Mouse (Mus musculus): ENCODE measurements around the gene Tnip1. TPM values are rescaled to one million over a fixed set of nuclear protein-coding genes. Genes with fewer than 3 reads are reported as not detected.

Gene Tnip1
- total RNA-seq, 2 experiments from 2014 or later, result 12.8 to 17.8 TPM

DNA sequence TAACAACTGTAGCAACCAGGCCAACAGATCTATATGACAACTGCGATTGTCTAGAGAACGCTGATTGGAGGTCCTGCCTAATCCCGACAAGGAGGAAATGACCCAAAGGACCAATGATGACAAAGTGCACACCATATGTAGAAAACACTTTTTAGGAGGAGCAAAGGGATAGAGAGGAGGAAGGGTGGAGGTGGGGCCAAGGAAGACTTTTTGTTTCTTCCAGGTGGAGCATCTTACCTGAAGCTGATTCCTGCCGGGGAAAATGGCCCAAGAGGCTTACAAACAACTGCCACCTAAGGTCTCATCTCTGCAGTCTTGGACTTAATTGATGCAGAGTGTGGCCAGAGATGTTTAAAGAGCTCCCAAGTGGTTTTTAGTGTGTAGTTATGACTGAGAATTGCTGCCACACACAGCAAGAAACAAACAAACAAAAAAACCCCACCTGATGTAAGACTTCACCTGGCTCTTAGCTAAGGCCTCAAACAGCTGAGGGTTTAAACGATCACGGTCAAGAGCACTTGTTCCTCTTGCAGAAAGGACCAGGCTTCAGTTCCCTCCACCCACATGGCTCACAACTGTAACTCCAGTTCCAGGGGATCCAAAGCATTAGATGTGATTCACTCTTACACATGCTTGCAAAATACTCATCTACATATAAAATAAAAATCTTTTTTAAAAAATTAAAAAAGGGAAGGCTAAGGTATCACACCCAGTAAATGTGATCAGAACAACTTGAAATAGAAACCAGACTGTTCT, 97.2 kb downstream of the Tnip1 start:
- ATAC-seq (replicated peaks; ENCODE audit: low FRiP score, low TSS enrichment, poor library complexity, severe bottlenecking), result no peak

DNA sequence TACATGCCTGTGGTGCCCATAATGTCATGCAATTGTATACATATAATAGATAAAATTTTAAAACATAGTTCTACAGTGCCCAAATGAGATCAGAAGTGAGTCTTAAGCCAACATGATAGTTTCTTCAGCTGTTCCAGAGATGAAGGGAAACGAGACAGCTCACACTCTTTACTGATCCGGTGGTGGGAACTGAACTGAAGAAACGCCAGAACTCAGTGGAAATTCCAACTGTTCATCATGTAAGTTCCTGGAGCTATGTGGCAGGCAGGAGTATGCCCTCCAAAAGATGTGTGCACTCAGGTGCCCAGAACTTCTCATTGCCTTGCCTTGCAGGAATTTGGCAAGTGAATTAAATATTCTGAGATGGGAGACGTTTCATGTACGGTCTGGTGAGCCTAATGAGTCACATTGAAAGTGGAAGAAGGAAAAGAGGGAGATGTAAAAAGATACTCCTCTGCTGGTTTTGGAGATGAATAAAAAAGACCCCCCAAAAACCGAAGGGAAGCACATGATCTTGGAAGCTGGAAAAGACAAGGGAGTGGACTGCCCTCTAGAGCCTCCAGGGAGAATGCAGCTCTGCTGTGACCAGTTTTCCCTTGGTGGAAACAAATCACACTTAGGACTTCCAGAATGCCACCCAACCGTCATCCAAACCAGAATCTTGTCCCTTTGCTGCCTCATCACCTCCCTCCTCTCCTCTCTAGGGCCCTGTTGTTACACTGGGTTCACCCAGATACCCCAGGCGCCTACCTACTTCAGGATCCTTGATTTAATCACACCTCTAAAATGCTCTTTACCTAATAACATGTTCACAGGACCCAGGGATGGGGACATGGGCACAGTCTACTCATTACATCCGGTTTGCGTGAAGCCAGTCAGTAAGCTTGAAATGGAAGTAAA, 99.8 kb downstream of the Tnip1 start:
- no peak for ATAC-seq (replicated peaks; ENCODE audit: low FRiP score, low TSS enrichment, poor library complexity, severe bottlenecking)

DNA sequence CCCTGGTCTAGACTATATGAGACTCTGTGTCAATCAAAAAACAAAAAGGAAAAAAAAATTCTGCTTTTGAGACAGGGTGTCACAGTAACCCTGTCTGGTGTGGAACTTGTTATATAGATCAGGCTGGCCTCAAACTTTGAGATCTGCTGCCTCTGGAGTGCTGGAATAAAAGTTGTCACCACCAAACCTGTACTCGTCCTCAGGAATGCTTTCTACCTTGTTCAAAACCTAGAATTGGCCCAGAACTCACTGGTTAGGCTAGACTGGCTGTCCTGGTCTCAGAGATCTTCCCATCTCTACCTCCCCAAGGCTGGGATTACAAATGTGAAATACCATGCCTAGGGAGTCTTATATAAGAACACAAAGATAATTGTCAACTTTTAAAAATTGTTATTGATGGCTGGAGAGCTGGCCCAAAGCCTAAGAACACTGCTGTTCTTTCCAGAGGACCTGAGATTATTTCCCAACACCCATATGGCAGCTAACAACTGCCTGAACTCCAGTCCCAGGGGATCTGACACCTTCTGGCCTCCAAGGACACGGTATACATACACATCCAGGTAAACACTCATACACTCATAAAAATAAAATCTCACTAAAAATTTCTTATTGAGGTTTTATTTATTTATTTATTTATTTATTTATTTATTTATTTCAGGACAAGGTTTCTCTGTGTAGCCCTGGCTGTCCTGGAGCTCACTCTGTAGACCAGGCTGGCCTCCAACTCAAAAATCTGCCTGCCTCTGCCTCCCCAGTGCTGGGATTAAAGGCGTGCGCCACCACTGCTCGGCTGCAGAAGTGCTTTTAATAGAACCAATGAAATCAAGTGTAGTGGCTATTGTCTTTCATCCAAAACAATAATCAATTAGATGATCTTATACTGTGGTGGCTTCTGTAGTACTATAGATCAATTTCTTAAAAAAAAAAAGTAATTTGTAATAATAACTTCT, 101.0 kb downstream of the Tnip1 start:
- ATAC-seq (replicated peaks; ENCODE audit: low FRiP score, low TSS enrichment, poor library complexity, severe bottlenecking), result no peak

Other genes with a start within 250 kb of the Tnip1 start
- gene Cdc42se2, start 175.2 kb downstream of the Tnip1 start, total RNA-seq (2014; fragmentation: Nextera tagmentation), result 27.9 and 28.2 TPM in 2 replicates
- gene Cdc42se2, start 175.2 kb downstream of the Tnip1 start, total RNA-seq (2017), result 33.2 and 50.7 TPM in 2 replicates
- 6.1 and 11.0 TPM in 2 replicates for gene Lyrm7, start 102.0 kb downstream of the Tnip1 start, total RNA-seq (2014; fragmentation: Nextera tagmentation)
- 1.9 and 11.9 TPM in 2 replicates for gene Lyrm7, start 102.0 kb downstream of the Tnip1 start, total RNA-seq (2017)
- gene Hint1, start 96.5 kb downstream of the Tnip1 start, total RNA-seq (2014; fragmentation: Nextera tagmentation), result 531 and 641 TPM in 2 replicates
- gene Hint1, start 96.5 kb downstream of the Tnip1 start, total RNA-seq (2017), result 368 and 454 TPM in 2 replicates
- 3.2 TPM in 1 of 2 replicates, not detected in the other for gene Gpx3, start 60.5 kb downstream of the Tnip1 start, total RNA-seq (2014; fragmentation: Nextera tagmentation)
- not detected in 2 replicates for gene Gpx3, start 60.5 kb downstream of the Tnip1 start, total RNA-seq (2017)
- gene Anxa6, start 70.5 kb upstream of the Tnip1 start, total RNA-seq (2014; fragmentation: Nextera tagmentation), result 18.3 and 28.5 TPM in 2 replicates
- gene Anxa6, start 70.5 kb upstream of the Tnip1 start, total RNA-seq (2017), result 25.3 and 26.7 TPM in 2 replicates
- 4.8 and 8.8 TPM in 2 replicates for gene Ccdc69, start 115.2 kb upstream of the Tnip1 start, total RNA-seq (2014; fragmentation: Nextera tagmentation)
- 9.6 and 15.9 TPM in 2 replicates for gene Ccdc69, start 115.2 kb upstream of the Tnip1 start, total RNA-seq (2017)
- 6.2 and 8.6 TPM in 2 replicates for gene Gm2a, start 135.2 kb upstream of the Tnip1 start, total RNA-seq (2014; fragmentation: Nextera tagmentation)
- 9.0 and 16.7 TPM in 2 replicates for gene Gm2a, start 135.2 kb upstream of the Tnip1 start, total RNA-seq (2017)
- gene Slc36a3, start 188.8 kb upstream of the Tnip1 start, total RNA-seq (2014; fragmentation: Nextera tagmentation), result not detected in 2 replicates
- not detected in 2 replicates for gene Slc36a3, start 188.8 kb upstream of the Tnip1 start, total RNA-seq (2017)
- not detected in 2 replicates for gene Slc36a2, start 222.2 kb upstream of the Tnip1 start, total RNA-seq (2014; fragmentation: Nextera tagmentation)
- not detected in 2 replicates for gene Slc36a2, start 222.2 kb upstream of the Tnip1 start, total RNA-seq (2017)
- gene Slc36a1, start 241.4 kb upstream of the Tnip1 start, total RNA-seq (2014; fragmentation: Nextera tagmentation), result 6.9 and 9.1 TPM in 2 replicates
- 3.0 and 8.3 TPM in 2 replicates for gene Slc36a1, start 241.4 kb upstream of the Tnip1 start, total RNA-seq (2017)